Mouse (Mus musculus) 3T3-L1 (cell line): ENCODE results near the gene 1600014C23Rik.

Experiments used
- DNase-seq: peaks from one replicate; pipeline ENCODE4 v3.0.0-alpha.2; 2015; ENCODE audit warnings: low read depth, low spot score

The 1600014C23Rik gene

DNA sequence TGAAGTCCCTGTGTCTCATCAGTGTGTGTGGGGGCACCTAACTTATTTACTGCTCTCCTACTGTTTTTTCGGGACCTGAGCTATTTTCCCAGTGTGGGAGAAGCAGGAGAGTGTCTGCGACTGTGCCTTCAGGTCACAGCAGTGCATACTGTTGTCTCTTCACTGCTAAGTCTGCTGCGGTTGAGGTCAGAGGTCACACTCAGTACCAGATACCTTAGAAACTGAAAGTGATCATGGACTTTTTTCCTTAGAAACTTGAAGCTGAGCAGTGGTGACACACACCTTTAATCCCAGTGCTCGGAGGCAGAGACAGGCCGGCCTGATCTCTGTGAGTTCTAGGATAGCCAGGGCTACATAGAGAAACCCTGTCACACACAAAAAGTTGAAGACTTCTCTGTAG lies 41.5 kb downstream of the 1600014C23Rik start:
- DNase-seq, result no peak

DNA sequence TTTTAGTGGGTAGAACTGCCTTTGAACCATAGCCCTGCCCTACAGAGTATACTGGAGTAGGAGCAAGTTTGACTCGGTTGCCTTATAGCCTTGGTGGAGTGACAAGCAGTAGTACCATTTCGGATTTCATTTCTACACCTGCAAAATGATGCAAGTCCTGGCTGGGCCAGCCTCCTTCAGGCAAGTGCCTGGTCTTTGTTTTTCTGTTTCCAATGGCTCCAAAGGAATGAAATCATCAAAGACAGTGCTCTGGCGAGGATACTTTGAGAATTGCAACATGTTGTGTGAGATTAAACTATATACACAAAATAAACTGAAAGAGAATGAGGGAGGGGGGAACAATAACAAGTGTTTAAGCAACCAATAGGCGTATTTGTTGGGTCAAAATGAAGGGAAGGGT lies 43.6 kb downstream of the 1600014C23Rik start:
- no peak for DNase-seq

DNA sequence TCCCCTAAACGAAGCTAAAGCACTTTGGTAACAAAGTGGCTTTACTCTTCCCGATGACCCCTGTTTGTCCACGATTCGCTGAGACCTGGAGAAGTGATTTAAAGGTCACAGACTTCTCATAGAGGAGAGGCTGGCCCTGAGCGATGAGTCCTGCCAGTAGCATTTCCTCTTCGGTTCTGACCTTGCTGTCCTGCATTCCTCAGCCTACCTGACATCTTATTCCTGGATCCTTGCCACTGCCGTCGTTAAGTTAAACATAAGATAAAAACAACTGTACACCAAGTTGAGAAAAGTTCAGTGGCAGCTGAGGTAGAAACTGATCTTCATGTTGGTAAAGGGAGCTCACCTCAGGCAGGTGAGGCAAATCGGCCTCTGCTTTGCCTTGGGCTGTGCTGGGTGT lies 44.5 kb downstream of the 1600014C23Rik start:
- DNase-seq, result no peak

DNA sequence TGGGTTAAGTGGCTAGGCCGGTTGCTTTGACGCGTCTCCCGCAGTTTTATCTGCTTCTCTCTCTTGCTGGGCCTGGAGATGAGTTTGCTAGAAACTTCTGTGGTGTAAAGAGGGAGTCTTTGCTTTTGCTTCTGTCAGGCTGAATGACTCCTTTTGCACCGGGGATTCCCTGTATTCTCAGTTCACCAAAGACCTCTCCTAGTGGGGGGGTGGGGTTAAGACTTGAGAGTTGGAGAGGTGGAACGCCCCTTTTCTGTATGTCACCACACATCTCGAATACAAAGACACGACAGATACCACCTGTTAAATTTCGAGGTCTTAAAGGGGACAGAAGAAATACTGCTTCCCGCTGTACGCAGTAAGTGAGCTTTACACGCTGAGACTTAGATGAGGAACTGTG lies 46.9 kb downstream of the 1600014C23Rik start, which contains the start of gene Tmem63b:
TSS of gene Tmem63b (minus strand) at position 190 of the 400 bp plus-strand sequence.
- peak; percentile 57 for DNase-seq

DNA sequence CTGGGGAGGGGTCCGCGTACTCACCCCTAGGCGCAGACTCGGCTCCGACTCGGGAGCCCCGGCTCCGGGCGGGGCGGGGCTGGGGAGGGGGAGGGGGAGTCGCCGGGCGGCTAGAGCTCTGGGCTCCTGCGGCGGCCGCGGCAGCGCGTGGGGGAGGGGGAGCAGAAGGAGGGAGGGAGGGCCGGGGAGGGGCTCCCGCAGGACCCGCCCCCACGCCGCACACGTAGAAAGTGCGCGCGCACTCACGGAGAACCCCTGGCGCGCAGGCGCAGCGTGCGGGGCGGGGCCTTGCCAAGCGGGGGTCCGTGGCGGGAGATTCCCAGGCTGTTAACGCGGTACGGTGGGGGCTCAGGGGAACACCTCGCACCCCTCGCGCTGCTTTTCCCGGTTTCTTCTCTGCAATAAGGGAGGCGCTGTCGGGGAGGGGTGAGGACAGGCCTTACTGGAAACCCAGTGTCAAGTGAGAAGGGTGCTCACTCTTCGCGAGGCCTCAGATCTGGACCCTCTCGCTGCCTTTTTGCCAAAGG lies 47.5 kb downstream of the 1600014C23Rik start, which contains the start of gene Mrpl14:
TSS of gene Mrpl14 (plus strand) at position 230 of the 527 bp plus-strand sequence.
- peak; percentile 85 for DNase-seq

- peak; percentile 48 for DNase-seq
Measured at GRCm38 (mm10) chr17:45685171-45686092, 48.2 kb downstream of the 1600014C23Rik start.

GRCm38 (mm10) chr17:45684667-45685131 lies 48.9 kb downstream of the 1600014C23Rik start:
- DNase-seq, result no peak
